Mouse (Mus musculus): ENCODE data around the gene Arhgef1. TPM values are rescaled to one million over a fixed set of nuclear protein-coding genes. Genes with fewer than 3 reads are reported as not detected.

Gene Arhgef1
- polyA plus RNA-seq, 1 experiment, result 219 TPM

- H3K4me3 ChIP-seq (replicated peaks), result no peak overlapping the region
- H3K4me1 ChIP-seq, result peaks cover 44% of the 10 kb centered on the region
- TF ChIP-seq FLI1 (IDR thresholded peaks at IDR 0.05; ENCODE audit: low read length), result no peak
- no peak for TF ChIP-seq GATA1 (IDR thresholded peaks at IDR 0.05; ENCODE audit: borderline replicate concordance, low read length)
- H3K36me3 ChIP-seq (replicated peaks; ENCODE audit: low read length), result peaks cover 7% of the 10 kb centered on the region
- no peaks in the 10 kb centered on the region for H3K9me3 ChIP-seq
- H3K27me3 ChIP-seq (replicated peaks), result no peaks in the 10 kb centered on the region
These were observed 1.6 kb upstream of the Arhgef1 start for GRCm38 (mm10) chr7:24901114-24901513.

- TF ChIP-seq FLI1 (IDR thresholded peaks at IDR 0.05; ENCODE audit: low read length) (no peak), GATA1 (IDR thresholded peaks at IDR 0.05; ENCODE audit: borderline replicate concordance, low read length) (no peak)
- Histone ChIP-seq H3K9me3 (no peaks in the 10 kb centered on the region), H3K4me1 (peaks cover 52% of the 10 kb centered on the region), H3K36me3 (replicated peaks; ENCODE audit: low read length) (peaks cover 15% of the 10 kb centered on the region), H3K4me3 (replicated peaks) (no peak overlapping the region), H3K27me3 (replicated peaks) (no peaks in the 10 kb centered on the region)
These were observed 870 bp upstream of the Arhgef1 start for GRCm38 (mm10) chr7:24901842-24902241.

GRCm38 (mm10) chr7:24902264-24902629 is 465 bp upstream of the Arhgef1 start:
- Histone ChIP-seq H3K36me3 (replicated peaks; ENCODE audit: low read length) (peaks cover 19% of the 10 kb centered on the region), H3K4me3 (replicated peaks) (peak overlapping the region; percentile 98), H3K27me3 (replicated peaks) (no peaks in the 10 kb centered on the region), H3K4me1 (peaks cover 53% of the 10 kb centered on the region), H3K9me3 (no peaks in the 10 kb centered on the region)
- TF ChIP-seq FLI1 (IDR thresholded peaks at IDR 0.05; ENCODE audit: low read length), result no peak
- TF ChIP-seq GATA1 (IDR thresholded peaks at IDR 0.05; ENCODE audit: borderline replicate concordance, low read length), result no peak

- Histone ChIP-seq H3K27me3 (replicated peaks) (no peaks in the 10 kb centered on the region), H3K4me3 (replicated peaks) (peak overlapping the region; percentile 98), H3K4me1 (peaks cover 57% of the 10 kb centered on the region), H3K36me3 (replicated peaks; ENCODE audit: low read length) (peaks cover 31% of the 10 kb centered on the region), H3K9me3 (no peaks in the 10 kb centered on the region)
- TF ChIP-seq FLI1 (IDR thresholded peaks at IDR 0.05; ENCODE audit: low read length), result no peak
- TF ChIP-seq GATA1 (IDR thresholded peaks at IDR 0.05; ENCODE audit: borderline replicate concordance, low read length), result no peak
These were observed 723 bp downstream of the Arhgef1 start for GRCm38 (mm10) chr7:24903444-24903825.

- peak overlapping the region; percentile 98 for H3K4me3 ChIP-seq (replicated peaks)
- H3K9me3 ChIP-seq, result no peaks in the 10 kb centered on the region
- H3K36me3 ChIP-seq (replicated peaks; ENCODE audit: low read length), result peaks cover 37% of the 10 kb centered on the region
- H3K27me3 ChIP-seq (replicated peaks), result no peaks in the 10 kb centered on the region
- H3K4me1 ChIP-seq, result peaks cover 58% of the 10 kb centered on the region
- TF ChIP-seq GATA1 (IDR thresholded peaks at IDR 0.05; ENCODE audit: borderline replicate concordance, low read length) (no peak), FLI1 (IDR thresholded peaks at IDR 0.05; ENCODE audit: low read length) (no peak)
These were observed 1.4 kb downstream of the Arhgef1 start for GRCm38 (mm10) chr7:24904070-24904483.

GRCm38 (mm10) chr7:24904936-24905335 is 2.2 kb downstream of the Arhgef1 start:
- TF ChIP-seq GATA1 (IDR thresholded peaks at IDR 0.05; ENCODE audit: borderline replicate concordance, low read length) (no peak), FLI1 (IDR thresholded peaks at IDR 0.05; ENCODE audit: low read length) (no peak)
- Histone ChIP-seq H3K36me3 (replicated peaks; ENCODE audit: low read length) (peaks cover 46% of the 10 kb centered on the region), H3K9me3 (no peaks in the 10 kb centered on the region), H3K4me3 (replicated peaks) (peak overlapping the region; percentile 98), H3K27me3 (replicated peaks) (no peaks in the 10 kb centered on the region), H3K4me1 (peaks cover 58% of the 10 kb centered on the region)

- Histone ChIP-seq H3K4me1 (peaks cover 53% of the 10 kb centered on the region), H3K36me3 (replicated peaks; ENCODE audit: low read length) (peaks cover 60% of the 10 kb centered on the region), H3K4me3 (replicated peaks) (peak overlapping the region; percentile 29), H3K27me3 (replicated peaks) (no peaks in the 10 kb centered on the region), H3K9me3 (no peaks in the 10 kb centered on the region)
- no peak for TF ChIP-seq GATA1 (IDR thresholded peaks at IDR 0.05; ENCODE audit: borderline replicate concordance, low read length)
- TF ChIP-seq FLI1 (IDR thresholded peaks at IDR 0.05; ENCODE audit: low read length), result no peak
These were observed 3.8 kb downstream of the Arhgef1 start for GRCm38 (mm10) chr7:24906551-24906950.

GRCm38 (mm10) chr7:24907211-24907748 is 4.6 kb downstream of the Arhgef1 start:
- Histone ChIP-seq H3K27me3 (replicated peaks) (no peaks in the 10 kb centered on the region), H3K4me1 (peaks cover 54% of the 10 kb centered on the region), H3K36me3 (replicated peaks; ENCODE audit: low read length) (peaks cover 68% of the 10 kb centered on the region), H3K9me3 (no peaks in the 10 kb centered on the region), H3K4me3 (replicated peaks) (peak overlapping the region; percentile 18)
- no peak for TF ChIP-seq FLI1 (IDR thresholded peaks at IDR 0.05; ENCODE audit: low read length)
- no peak for TF ChIP-seq GATA1 (IDR thresholded peaks at IDR 0.05; ENCODE audit: borderline replicate concordance, low read length)

GRCm38 (mm10) chr7:24912480-24912879 is 9.8 kb downstream of the Arhgef1 start:
- peaks cover 30% of the 10 kb centered on the region for H3K4me1 ChIP-seq
- H3K4me3 ChIP-seq (replicated peaks), result no peak overlapping the region
- no peaks in the 10 kb centered on the region for H3K27me3 ChIP-seq (replicated peaks)
- peaks cover 75% of the 10 kb centered on the region for H3K36me3 ChIP-seq (replicated peaks; ENCODE audit: low read length)
- no peaks in the 10 kb centered on the region for H3K9me3 ChIP-seq
- TF ChIP-seq FLI1 (IDR thresholded peaks at IDR 0.05; ENCODE audit: low read length), result no peak
- TF ChIP-seq GATA1 (IDR thresholded peaks at IDR 0.05; ENCODE audit: borderline replicate concordance, low read length), result no peak

GRCm38 (mm10) chr7:24918763-24919323 is 16.1 kb downstream of the Arhgef1 start:
- no peak overlapping the region for H3K4me3 ChIP-seq (replicated peaks)
- H3K9me3 ChIP-seq, result no peaks in the 10 kb centered on the region
- TF ChIP-seq GATA1 (IDR thresholded peaks at IDR 0.05; ENCODE audit: borderline replicate concordance, low read length) (no peak), FLI1 (IDR thresholded peaks at IDR 0.05; ENCODE audit: low read length) (no peak)
- no peaks in the 10 kb centered on the region for H3K27me3 ChIP-seq (replicated peaks)
- H3K36me3 ChIP-seq (replicated peaks; ENCODE audit: low read length), result peaks cover 74% of the 10 kb centered on the region
- H3K4me1 ChIP-seq, result no peaks in the 10 kb centered on the region
